Mouse (Mus musculus): ENCODE measurements around the gene Rad54l2. TPM values are rescaled to one million over a fixed set of nuclear protein-coding genes. Genes with fewer than 3 reads are reported as not detected.

The Rad54l2 gene
- polyA plus RNA-seq, 1 experiment from 2014 or later = 12.3 TPM

DNA sequence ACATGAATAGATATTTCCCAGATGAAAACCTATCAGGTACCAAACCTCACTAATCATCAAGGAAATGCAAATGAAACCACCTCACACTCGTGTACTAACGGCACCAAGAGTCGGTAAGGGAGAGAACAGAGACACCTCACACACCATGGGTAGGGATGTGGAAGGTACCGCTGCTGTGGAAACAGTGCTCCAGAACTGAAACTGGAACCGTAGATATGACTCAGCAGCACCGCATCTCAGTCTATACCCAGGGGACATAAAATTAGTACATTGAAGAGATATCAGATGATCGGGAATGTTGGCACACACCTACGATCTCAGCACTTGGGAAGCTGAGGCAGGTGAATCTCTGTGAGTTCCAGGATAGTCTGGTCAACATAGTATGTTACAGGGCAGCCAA, 150.8 kb downstream of the Rad54l2 start:
- no peak for ATAC-seq (ENCODE audit: low FRiP score)
- H3K36me3 ChIP-seq (replicated peaks) = no peaks in the 10 kb centered on the region
- WGBS = 93% methylated on average over 8 of the region's 8 CpGs
- no peak overlapping the region for H3K27ac ChIP-seq
- H3K9me3 ChIP-seq = no peaks in the 10 kb centered on the region
- no peaks in the 10 kb centered on the region for H3K27me3 ChIP-seq
- no peaks in the 10 kb centered on the region for H3K4me1 ChIP-seq
- no peak overlapping the region for H3K4me2 ChIP-seq
- no peak overlapping the region for H3K4me3 ChIP-seq (replicated peaks)
- no peak overlapping the region for H3K9ac ChIP-seq

Other genes starting within 250 kb of the Rad54l2 start
- not detected in 2 replicates for gene Iqcf3, start 227.6 kb downstream of the Rad54l2 start, polyA plus RNA-seq (2016; fragmentation: Nextera tagmentation; extraction: Ambion mirVana)
- gene Iqcf4, start 218.2 kb downstream of the Rad54l2 start, polyA plus RNA-seq (2016; fragmentation: Nextera tagmentation; extraction: Ambion mirVana) = not detected in 2 replicates
- gene Iqcf6, start 162.6 kb downstream of the Rad54l2 start, polyA plus RNA-seq (2016; fragmentation: Nextera tagmentation; extraction: Ambion mirVana) = not detected in 2 replicates
- 3.4 and 5.7 TPM in 2 replicates for gene Grm2, start 133.1 kb downstream of the Rad54l2 start, polyA plus RNA-seq (2016; fragmentation: Nextera tagmentation; extraction: Ambion mirVana)
- gene Tex264, start 103.3 kb downstream of the Rad54l2 start, polyA plus RNA-seq (2016; fragmentation: Nextera tagmentation; extraction: Ambion mirVana) = 24.9 and 30.4 TPM in 2 replicates
- 28.6 and 39.8 TPM in 2 replicates for gene Dcaf1, start 32.7 kb upstream of the Rad54l2 start, polyA plus RNA-seq (2016; fragmentation: Nextera tagmentation; extraction: Ambion mirVana)
- gene Rbm15b, start 98.2 kb upstream of the Rad54l2 start, polyA plus RNA-seq (2016; fragmentation: Nextera tagmentation; extraction: Ambion mirVana) = 28.1 and 31.1 TPM in 2 replicates
- 216 and 222 TPM in 2 replicates for gene Manf, start 102.8 kb upstream of the Rad54l2 start, polyA plus RNA-seq (2016; fragmentation: Nextera tagmentation; extraction: Ambion mirVana)

Data from forebrain, embryonic 12.5 days (tissue).